Mouse (Mus musculus) stomach, embryonic 16.5 days (tissue): Measurements from ENCODE around the gene C2cd2. TPM values are rescaled to one million over a fixed set of nuclear protein-coding genes. Genes with fewer than 3 reads are reported as not detected.
A peak's percentile ranks its signal among the peaks of the same experiment; 100 is the strongest.

Experiments used
- ATAC-seq: fragments of 200-750 bp; cut with Nextera tagmentation; 2 replicates; pipeline ENCODE4 v1.8.0; 2017; ENCODE audit warnings: moderate number of reproducible peaks, moderate TSS enrichment; ENCODE audit not compliant: insufficient read depth, low FRiP score
- H3K27ac ChIP-seq: fragments of 300-500 bp; sonication (generic); 2 replicates; pipeline ENCODE4 v1.5.1; 2014; ENCODE audit warnings: low read length
- H3K27me3 ChIP-seq: fragments of 300-500 bp; sonication (generic); 2 replicates; pipeline ENCODE4 v1.6.1; 2014; ENCODE audit warnings: low read length, control low read depth, mixed read lengths; ENCODE audit not compliant: control insufficient read depth, insufficient read depth
- H3K36me3 ChIP-seq: fragments of 300-500 bp; sonication (generic); 2 replicates; pipeline ENCODE4 v1.6.1; 2014; ENCODE audit warnings: low read length; ENCODE audit not compliant: control insufficient read depth, insufficient read depth
- H3K4me1 ChIP-seq: fragments of 300-500 bp; sonication (generic); 2 replicates; pipeline ENCODE4 v1.6.1; 2014; ENCODE audit warnings: low read length, control low read depth, mixed read lengths; ENCODE audit not compliant: control insufficient read depth, insufficient read depth
- H3K4me2 ChIP-seq: fragments of 300-500 bp; sonication (generic); 2 replicates; pipeline ENCODE4 v1.6.1; 2014; ENCODE audit warnings: low read depth, low read length, mixed read lengths
- H3K4me3 ChIP-seq: fragments of 300-500 bp; sonication (generic); replicated peaks from 2 replicates; pipeline ENCODE4 v1.5.1; 2014; ENCODE audit warnings: mild to moderate bottlenecking, low read length
- H3K9ac ChIP-seq: fragments of 300-500 bp; sonication (generic); 2 replicates; pipeline ENCODE4 v1.6.1; 2014; ENCODE audit warnings: low read length
- H3K9me3 ChIP-seq: fragments of 300-500 bp; sonication (generic); replicated peaks from 2 replicates; pipeline ENCODE4 v1.6.1; 2016; ENCODE audit warnings: low read length, control low read depth; ENCODE audit not compliant: control insufficient read depth
- WGBS: fragments of 180-500 bp; shearing (Covaris S2); extraction: QIAGEN DNeasy Blood & Tissue Kit; methylation state at CpG from one replicate; pipeline ENCODE4 v1.1.7; 2014; 5-methylcytosine and 5-hydroxymethylcytosine counted together
- polyA plus RNA-seq: library from polyadenylated mRNA; unstranded; fragments of >200 nt; fragmentation: Nextera tagmentation; extraction: Ambion mirVana; gene quantifications from 2 replicates; pipeline ENCODE4 v1.2.1, GENCODE M21; 2015

C2cd2 gene
- polyA plus RNA-seq, 1 experiment from 2014 or later = 13.4 TPM

DNA sequence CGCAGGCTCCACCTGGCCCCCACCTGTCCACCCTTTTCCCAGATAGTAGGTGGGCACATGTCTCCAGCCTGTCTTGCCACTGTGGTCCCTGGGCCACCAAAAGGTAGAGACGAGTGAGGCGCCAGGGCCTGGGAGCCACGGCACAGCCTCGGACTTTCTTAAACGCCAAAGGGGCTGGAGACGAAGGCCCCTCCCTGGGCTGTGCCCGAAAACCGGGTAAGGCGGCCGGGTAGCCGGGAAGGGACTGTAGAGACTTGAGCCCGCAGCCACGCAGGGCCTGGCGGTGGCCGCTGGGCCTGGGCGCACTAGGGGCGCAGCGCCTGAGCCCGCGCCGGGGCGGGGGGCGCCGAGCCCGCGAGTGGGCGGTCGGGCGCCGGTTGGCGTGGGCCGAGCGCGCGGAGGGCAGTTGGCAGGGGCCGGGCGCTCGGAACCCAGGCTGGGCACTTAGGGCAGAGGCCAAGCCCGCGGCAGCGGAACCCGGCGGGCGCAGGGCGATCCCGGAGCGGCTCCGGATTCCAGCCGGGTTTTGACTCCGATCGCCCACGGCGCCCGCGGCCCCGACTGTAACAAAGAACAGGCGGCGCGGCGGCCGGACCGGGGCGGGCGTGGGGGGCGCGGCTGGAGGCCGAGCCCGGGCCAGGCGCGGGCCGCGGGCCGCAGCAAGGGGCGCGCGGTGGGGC lies 111.2 kb downstream of the C2cd2 start:
- peak overlapping the region; percentile 99 for H3K27ac ChIP-seq
- no peaks in the 10 kb centered on the region for H3K27me3 ChIP-seq
- no peaks in the 10 kb centered on the region for H3K36me3 ChIP-seq
- H3K4me1 ChIP-seq = peaks cover 19% of the 10 kb centered on the region
- H3K4me3 ChIP-seq = peak overlapping the region; percentile 95
- H3K9me3 ChIP-seq = no peaks in the 10 kb centered on the region
- WGBS = under 1% methylated on average over 73 of the region's 77 CpGs
- peak; percentile 90 for ATAC-seq
- H3K4me2 ChIP-seq = peak overlapping the region; percentile 71
- peak overlapping the region; percentile 99 for H3K9ac ChIP-seq

DNA sequence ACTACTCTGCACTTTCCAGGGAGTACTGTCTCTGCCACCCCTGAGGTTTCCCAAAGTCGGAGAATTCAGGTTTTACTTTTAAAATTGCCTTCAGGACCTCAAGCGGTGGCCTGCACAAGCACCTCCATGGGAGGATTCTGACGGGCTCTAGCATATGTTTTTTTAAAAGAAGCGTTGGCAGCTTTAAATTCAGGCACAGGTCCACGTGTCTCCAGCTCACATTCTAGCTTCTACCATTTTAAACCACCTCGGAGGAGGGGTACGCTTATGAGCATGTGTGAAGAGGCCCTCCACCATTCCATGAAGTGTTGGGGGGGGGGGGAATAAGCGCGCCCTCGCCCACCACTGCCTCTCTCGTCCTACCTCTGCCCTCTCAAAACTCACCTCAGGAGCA lies 111.7 kb downstream of the C2cd2 start:
- no peaks in the 10 kb centered on the region for H3K36me3 ChIP-seq

DNA sequence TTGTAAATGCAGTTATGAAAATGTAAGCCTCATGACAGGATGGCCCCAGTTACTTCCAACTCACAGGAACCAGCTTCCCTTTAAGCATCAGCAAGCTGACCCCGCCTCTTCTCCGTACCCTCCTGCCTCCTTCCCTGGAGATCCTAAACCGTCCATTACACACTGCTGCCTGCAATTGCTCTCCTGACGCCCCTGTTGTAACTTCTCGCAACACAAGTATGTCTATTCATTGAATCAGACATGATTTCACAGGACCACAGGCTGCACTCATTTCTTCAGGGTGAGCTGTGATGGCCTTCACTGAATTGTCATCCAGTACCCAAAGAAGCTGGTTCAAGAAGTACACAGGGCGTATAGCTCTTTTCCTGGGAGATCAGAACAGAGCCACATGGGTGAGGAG lies 113.6 kb downstream of the C2cd2 start:
- no peaks in the 10 kb centered on the region for H3K36me3 ChIP-seq
- no peak overlapping the region for H3K4me3 ChIP-seq
- no peak overlapping the region for H3K9ac ChIP-seq
- H3K9me3 ChIP-seq = no peaks in the 10 kb centered on the region
- H3K27ac ChIP-seq = no peak overlapping the region
- H3K4me1 ChIP-seq = peaks cover 19% of the 10 kb centered on the region
- ATAC-seq = no peak
- no peak overlapping the region for H3K4me2 ChIP-seq
- 81% methylated on average over 6 of the region's 6 CpGs for WGBS
- H3K27me3 ChIP-seq = no peaks in the 10 kb centered on the region

More for the DNA sequence above, 111.7 kb downstream of the C2cd2 start:
- H3K9me3 ChIP-seq = no peaks in the 10 kb centered on the region
- no peaks in the 10 kb centered on the region for H3K27me3 ChIP-seq
- WGBS = 0% methylated on average over 11 of the region's 11 CpGs
- ATAC-seq = peak; percentile 19; the same call in 1 of the 2 replicates
- H3K4me3 ChIP-seq = peak overlapping the region; percentile 95
- H3K27ac ChIP-seq = peak overlapping the region; percentile 99
- peaks cover 19% of the 10 kb centered on the region for H3K4me1 ChIP-seq
- peak overlapping the region; percentile 71 for H3K4me2 ChIP-seq
- peak overlapping the region; percentile 99 for H3K9ac ChIP-seq

DNA sequence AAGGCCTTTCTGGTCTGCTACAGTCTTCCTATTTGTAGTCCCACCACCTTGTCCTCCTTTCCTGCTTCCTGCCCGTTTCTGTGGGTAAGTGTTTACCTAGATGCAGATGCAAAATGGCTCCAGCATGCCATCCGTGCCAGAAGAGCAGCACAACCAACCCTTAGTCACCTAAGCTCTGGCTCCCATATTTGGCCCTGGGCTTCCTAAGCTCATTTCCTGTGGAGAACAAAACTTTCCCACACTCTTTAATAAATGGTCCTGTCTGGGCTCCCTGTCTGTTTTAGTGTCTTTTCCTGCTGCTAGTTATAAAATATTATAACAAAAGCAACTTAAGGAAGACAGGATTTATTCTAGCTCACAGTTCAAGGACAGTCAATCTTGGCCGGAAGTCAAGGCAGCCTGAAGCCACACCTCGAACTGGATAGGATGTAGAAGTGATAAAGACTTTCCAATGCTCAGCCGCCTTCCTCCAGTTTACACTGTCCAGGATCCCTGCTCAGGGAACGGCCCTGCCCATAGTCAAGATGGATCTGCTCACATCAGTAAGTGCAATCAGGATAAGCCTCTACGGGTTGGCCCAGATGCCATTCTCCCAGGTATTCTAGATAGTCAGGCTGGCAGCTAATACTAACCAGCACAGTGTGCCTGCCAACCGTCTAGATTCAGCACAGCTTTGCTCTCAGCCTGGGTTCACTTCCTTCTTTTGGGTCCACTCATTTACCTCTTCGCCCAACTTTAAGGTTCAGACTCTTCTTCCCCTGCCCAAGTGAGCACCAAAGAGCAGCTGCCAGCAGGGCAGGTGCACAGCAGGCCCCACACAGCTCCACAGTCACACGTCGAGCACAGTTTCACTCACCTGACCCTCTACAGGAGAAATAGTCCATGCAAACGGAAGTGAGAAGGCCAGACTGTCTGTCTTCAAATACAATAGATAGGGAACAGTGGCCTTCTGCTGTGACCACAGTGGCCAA lies 117.1 kb downstream of the C2cd2 start:
- no peaks in the 10 kb centered on the region for H3K9me3 ChIP-seq
- H3K27ac ChIP-seq = no peak overlapping the region
- H3K4me1 ChIP-seq = peaks cover 10% of the 10 kb centered on the region; the same call in 1 of the 2 replicates
- H3K27me3 ChIP-seq = no peaks in the 10 kb centered on the region
- H3K4me2 ChIP-seq = no peak overlapping the region
- no peaks in the 10 kb centered on the region for H3K36me3 ChIP-seq
- H3K9ac ChIP-seq = no peak overlapping the region
- no peak overlapping the region for H3K4me3 ChIP-seq
- WGBS = 66% methylated on average over 12 of the region's 12 CpGs
- ATAC-seq = 0 out of 2 replicates have a peak, but pooled peaks have one; percentile 32

DNA sequence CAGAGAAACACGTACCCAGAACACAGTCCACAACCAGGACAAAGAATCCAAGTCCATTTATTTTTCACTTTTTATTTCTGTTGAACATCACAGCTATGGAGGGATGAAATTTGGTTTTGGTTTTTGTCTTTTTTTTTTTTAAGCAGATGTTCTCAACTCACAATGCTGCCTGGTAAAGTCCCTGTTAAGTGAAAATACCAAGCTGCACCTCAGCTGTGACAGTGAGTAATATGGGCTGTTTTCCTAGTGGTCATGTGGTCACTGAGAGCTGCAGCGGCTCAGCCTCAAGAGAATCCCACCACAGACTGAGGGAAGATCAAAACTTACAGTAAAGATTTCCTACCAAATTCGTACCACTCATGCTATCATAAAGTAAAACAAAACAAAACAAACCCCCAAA lies 130.2 kb downstream of the C2cd2 start:
- H3K36me3 ChIP-seq = peaks cover 18% of the 10 kb centered on the region
- no peak for ATAC-seq
- H3K27me3 ChIP-seq = no peaks in the 10 kb centered on the region
- no peak overlapping the region for H3K27ac ChIP-seq
- H3K9me3 ChIP-seq = no peaks in the 10 kb centered on the region
- no peaks in the 10 kb centered on the region for H3K4me1 ChIP-seq
- no peak overlapping the region for H3K4me2 ChIP-seq
- WGBS = 83% methylated on average over 3 of the region's 3 CpGs
- no peak overlapping the region for H3K9ac ChIP-seq
- no peak overlapping the region for H3K4me3 ChIP-seq

DNA sequence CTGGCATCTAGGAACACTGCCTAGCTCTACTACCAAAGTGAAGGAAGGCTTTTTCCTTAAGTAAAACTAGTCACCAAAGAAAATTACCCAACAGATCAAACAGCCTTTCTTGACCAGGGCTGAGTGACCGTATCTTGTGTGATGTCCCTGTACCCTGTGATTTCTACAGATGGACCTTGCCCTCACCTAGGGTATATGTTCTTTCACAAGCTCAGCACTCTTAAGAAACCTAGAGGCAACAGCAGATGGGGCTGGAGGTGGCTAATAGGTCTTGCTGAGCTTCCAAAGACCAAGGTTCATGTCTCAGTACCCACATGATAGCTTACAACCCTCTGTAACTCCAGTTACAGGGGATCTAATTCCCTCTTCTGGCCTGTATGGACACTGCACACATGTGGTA lies 134.2 kb downstream of the C2cd2 start:
- WGBS = 87% methylated on average over 1 of the region's 1 CpGs

DNA sequence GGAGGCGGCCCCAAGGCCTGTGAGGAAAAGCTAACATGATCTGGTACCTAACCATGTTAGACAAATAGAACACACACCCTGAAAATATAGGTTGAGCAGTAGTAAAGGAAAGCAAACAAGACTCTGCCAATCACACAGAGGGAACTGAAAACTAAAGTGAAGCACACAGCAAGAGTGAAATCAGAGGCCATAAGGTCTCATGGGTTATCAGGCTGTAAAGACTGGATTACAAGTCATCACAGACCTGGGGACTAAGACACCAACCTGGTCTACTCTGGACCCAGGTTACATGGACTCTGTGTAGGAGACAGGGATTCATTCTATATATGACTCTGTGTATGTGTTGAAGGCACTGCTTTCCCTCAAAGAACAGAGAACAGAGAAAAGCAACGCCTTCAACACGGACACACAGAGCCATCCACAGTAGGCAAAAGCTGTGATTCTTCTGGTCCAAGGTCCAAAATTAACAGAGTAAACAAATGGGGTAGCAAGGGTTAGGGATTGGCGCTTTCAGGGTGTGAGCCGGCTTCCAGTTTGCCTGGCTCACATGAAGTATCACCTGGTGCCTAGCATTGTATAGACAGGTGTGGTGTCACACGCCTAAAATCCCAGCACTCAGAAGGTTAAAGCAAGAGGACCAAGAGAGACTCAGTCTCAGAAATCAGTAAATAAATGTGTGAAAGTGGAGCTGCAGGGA lies 138.9 kb downstream of the C2cd2 start:
- H3K27me3 ChIP-seq = no peaks in the 10 kb centered on the region
- peaks cover 8% of the 10 kb centered on the region; the same call in 1 of the 2 replicates for H3K36me3 ChIP-seq
- ATAC-seq = peak; percentile 33; the same call in 1 of the 2 replicates

More for the DNA sequence above, 134.2 kb downstream of the C2cd2 start:
- no peak for ATAC-seq
- no peak overlapping the region for H3K9ac ChIP-seq
- H3K27me3 ChIP-seq = no peaks in the 10 kb centered on the region
- no peak overlapping the region for H3K4me2 ChIP-seq
- no peaks in the 10 kb centered on the region for H3K4me1 ChIP-seq
- no peak overlapping the region for H3K27ac ChIP-seq
- H3K36me3 ChIP-seq = peaks cover 4% of the 10 kb centered on the region; the same call in 1 of the 2 replicates
- H3K4me3 ChIP-seq = no peak overlapping the region
- H3K9me3 ChIP-seq = no peaks in the 10 kb centered on the region

DNA sequence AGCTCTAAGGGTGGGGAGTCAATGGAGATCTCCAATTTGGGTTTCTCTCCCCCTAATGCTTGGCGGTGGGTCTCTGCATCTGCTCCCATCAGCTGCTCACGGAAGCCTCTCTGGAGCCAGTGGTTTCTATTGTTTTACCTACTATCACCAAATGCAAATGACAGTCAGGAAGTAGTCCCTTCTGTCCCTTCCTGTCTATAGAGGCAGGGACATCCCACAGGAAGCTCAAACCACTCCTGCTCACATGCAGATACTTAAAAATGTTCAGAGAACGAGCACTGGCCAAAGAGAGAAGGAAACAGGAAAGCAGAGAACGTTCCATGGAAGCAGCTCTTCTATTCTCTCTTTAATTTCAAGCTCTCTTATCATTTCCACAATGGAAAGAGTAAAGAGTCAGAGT lies 142.9 kb downstream of the C2cd2 start:
- no peak overlapping the region for H3K27ac ChIP-seq
- no peaks in the 10 kb centered on the region for H3K4me1 ChIP-seq
- H3K4me2 ChIP-seq = no peak overlapping the region
- no peak overlapping the region for H3K4me3 ChIP-seq
- peaks cover 10% of the 10 kb centered on the region for H3K36me3 ChIP-seq
- no peaks in the 10 kb centered on the region for H3K9me3 ChIP-seq
- no peak overlapping the region for H3K9ac ChIP-seq
- no peaks in the 10 kb centered on the region for H3K27me3 ChIP-seq
- ATAC-seq = no peak
- WGBS = 87% methylated on average over 4 of the region's 4 CpGs

More for the DNA sequence above, 138.9 kb downstream of the C2cd2 start:
- Histone ChIP-seq H3K4me1 (no peaks in the 10 kb centered on the region), H3K9me3 (no peaks in the 10 kb centered on the region), H3K27ac (0 out of 2 replicates have a peak overlapping the region, but pooled peaks have one; percentile 7), H3K4me3 (no peak overlapping the region), H3K9ac (no peak overlapping the region), H3K4me2 (no peak overlapping the region)
- 70% methylated on average over 6 of the region's 6 CpGs for WGBS
